Mouse (Mus musculus) E14TG2a.4 (cell line): ENCODE measurements around the gene Apof.

Experiments
- H3K27me3 ChIP-seq: 2 replicates; pipeline ENCODE4 v1.6.1; 2014; ENCODE audit warnings: low read length, control low read depth; ENCODE audit not compliant: insufficient read depth
- H3K36me3 ChIP-seq: 2 replicates; pipeline ENCODE4 v1.6.1; 2014; ENCODE audit warnings: low read length, control low read depth; ENCODE audit not compliant: insufficient read depth
- H3K4me1 ChIP-seq: replicated peaks from 2 replicates; pipeline ENCODE4 v1.6.1; 2014; ENCODE audit warnings: low read depth, low read length, control low read depth
- H3K4me3 ChIP-seq: replicated peaks from 2 replicates; pipeline ENCODE4 v1.5.1; 2014; ENCODE audit warnings: mild to moderate bottlenecking, low read length
- H3K9me3 ChIP-seq: 2 replicates; pipeline ENCODE4 v1.6.1; 2014; ENCODE audit warnings: low read length, control low read depth
- CTCF ChIP-seq: conservative IDR thresholded peaks from 2 replicates; pipeline ENCODE4 v1.5.1; 2014; ENCODE audit warnings: low read length
- NANOG ChIP-seq: IDR thresholded peaks from 2 replicates; pipeline ENCODE4 v1.6.1; 2014; ENCODE audit warnings: borderline replicate concordance, low read length, mixed read lengths
- POU5F1 ChIP-seq: IDR thresholded peaks from 2 replicates; pipeline ENCODE4 v1.6.1; 2014; ENCODE audit warnings: low read length, borderline replicate concordance

Gene Apof

GRCm38 (mm10) chr10:128315578-128315977 lies 47.1 kb downstream of the Apof start:
- Histone ChIP-seq H3K4me3 (no peak overlapping the region), H3K27me3 (no peaks in the 10 kb centered on the region), H3K36me3 (peaks cover 94% of the 10 kb centered on the region), H3K4me1 (peaks cover 12% of the 10 kb centered on the region), H3K9me3 (no peaks in the 10 kb centered on the region)
- TF ChIP-seq CTCF (no peak), POU5F1 (no peak), NANOG (no peak)
